Mouse (Mus musculus) heart, postnatal 25 days (tissue): Measurements from ENCODE around the gene Chmp2b. TPM values are rescaled to one million over a fixed set of nuclear protein-coding genes. Genes with fewer than 3 reads are reported as not detected.

Experiments used
- DNase-seq: peaks from one replicate; pipeline ENCODE4 v3.0.0; 2022; ENCODE audit warnings: low spot score
- intact Hi-C: fragments of 180-260 bp; cut with DNase I; formaldehyde crosslinking; loops from one replicate; pipeline ENCODE4 v1.15.1; 2025
- total RNA-seq, 2 experiments: library from RNA; stranded (reverse); gene quantifications; 2 replicates each; pipeline ENCODE4 v1.2.3; 2021

Chmp2b gene
- total RNA-seq, 2 experiments from 2014 or later, result 48.3 to 51.5 TPM

GRCm38 (mm10) chr16:65529589-65529988 lies 32.9 kb downstream of the Chmp2b start:
- DNase-seq, result no peak
- intact Hi-C loops, result no loop called here

GRCm38 (mm10) chr16:65526695-65527094 lies 35.8 kb downstream of the Chmp2b start:
- intact Hi-C loops, result no loop called here

GRCm38 (mm10) chr16:65526004-65526403 lies 36.5 kb downstream of the Chmp2b start:
- intact Hi-C loops, result no loop called here
- DNase-seq, result no peak

More at GRCm38 (mm10) chr16:65526695-65527094, 35.8 kb downstream of the Chmp2b start:
- DNase-seq, result no peak

GRCm38 (mm10) chr16:65520211-65520610 lies 42.3 kb downstream of the Chmp2b start, which contains the start of gene Pou1f1:
Gene Pou1f1 (plus strand): TSS chr16:65520511.
- no peak for DNase-seq
- intact Hi-C loops, result no loop called here

GRCm38 (mm10) chr16:65514223-65514622 lies 48.3 kb downstream of the Chmp2b start:
- DNase-seq, result no peak
- intact Hi-C loops, result no loop called here

GRCm38 (mm10) chr16:65497049-65497448 lies 65.5 kb downstream of the Chmp2b start:
- intact Hi-C loops, result loop anchor here (5.0 kb wide), 2 partner anchors 125 to 590 kb away; no protein-coding TSS in a partner anchor
- DNase-seq, result no peak

- no peak for DNase-seq
- intact Hi-C loops, result loop anchor here (5.0 kb wide), 2 partner anchors 124 to 589 kb away; no protein-coding TSS in a partner anchor
These were observed 66.5 kb downstream of the Chmp2b start for GRCm38 (mm10) chr16:65496030-65496429.

Other genes starting within 250 kb of the Chmp2b start
- gene Pou1f1, start 42.2 kb downstream of the Chmp2b start, total RNA-seq, result not detected